Mouse (Mus musculus): Measurements from ENCODE around the gene Rnaseh2c.

DNA sequence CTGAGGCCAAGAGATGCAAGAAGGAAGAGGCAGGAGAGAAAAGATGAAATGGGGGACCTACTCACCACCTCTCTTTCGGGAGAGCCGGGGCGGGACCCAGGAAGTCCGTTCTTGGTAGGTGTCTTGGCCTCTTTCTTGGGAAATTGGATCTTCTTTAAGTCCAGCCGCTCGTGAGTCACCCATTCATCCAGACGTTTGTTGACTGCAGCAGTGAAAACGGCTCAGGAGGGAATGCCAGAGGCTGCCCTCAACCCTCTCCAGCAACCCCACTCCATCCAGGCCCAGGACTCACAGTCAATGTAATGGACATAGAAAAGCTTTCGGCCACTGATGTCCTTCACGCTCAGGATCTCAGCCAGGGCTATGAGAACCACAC lies 7.5 kb downstream of the Rnaseh2c start:
- TF ChIP-seq CTCF (IDR thresholded peaks at IDR 0.05; ENCODE audit: borderline replicate concordance, extremely low read depth, insufficient read depth, insufficient read length): no peak
- TF ChIP-seq POLR2A (IDR thresholded peaks at IDR 0.05; ENCODE audit: borderline replicate concordance, extremely low read depth, insufficient read depth, insufficient read length, poor library complexity, severe bottlenecking): no peak

Data from brain, embryonic 14.5 days (tissue).